Mouse (Mus musculus): ENCODE data around the gene Krt81.

- TF ChIP-seq HCFC1 (IDR thresholded peaks at IDR 0.05; ENCODE audit: low read depth, low read length) (no peak), POLR2A (IDR thresholded peaks at IDR 0.05; ENCODE audit: control insufficient read depth in 1 of 2, insufficient read depth in 1 of 2, low read depth in 1 of 2, low read length in 2 of 2, poor library complexity in 1 of 2) (no peak), MYB (IDR thresholded peaks at IDR 0.05; ENCODE audit: low read depth, low read length) (no peak), CTCF (IDR thresholded peaks at IDR 0.05 in 2 of 3, conservative IDR thresholded peaks at IDR 0.05 in 1 of 3; ENCODE audit: control insufficient read depth in 1 of 3, insufficient read depth in 1 of 3, low read depth in 2 of 3, low read length in 3 of 3, poor library complexity in 1 of 3, severe bottlenecking in 1 of 3) (no peak), NRF1 (IDR thresholded peaks at IDR 0.05; ENCODE audit: insufficient read depth, low read depth, low read length, poor library complexity, severe bottlenecking) (no peak), SIN3A (IDR thresholded peaks at IDR 0.05; ENCODE audit: low read length) (no peak), ZKSCAN1 (IDR thresholded peaks at IDR 0.05; ENCODE audit: low read depth, low read length) (no peak), RAD21 (IDR thresholded peaks at IDR 0.05; ENCODE audit: low read depth, low read length) (no peak), MAX (IDR thresholded peaks at IDR 0.05; ENCODE audit: low read length) (no peak), MXI1 (IDR thresholded peaks at IDR 0.05; ENCODE audit: low read depth, low read length) (no peak), ETS1 (IDR thresholded peaks at IDR 0.05; ENCODE audit: low read depth, low read length) (no peak), GABPA (IDR thresholded peaks at IDR 0.05; ENCODE audit: low read depth, low read length) (no peak), GATA1 (IDR thresholded peaks at IDR 0.05; ENCODE audit: low read depth, low read length) (no peak)
Measured at GRCm38 (mm10) chr15:101414807-101415565, 48.6 kb downstream of the Krt81 start.

Measured in MEL (cell line).